Mouse (Mus musculus): ENCODE results near the gene Mcm7. TPM values are rescaled to one million over a fixed set of nuclear protein-coding genes. Genes with fewer than 3 reads are reported as not detected.

Gene Mcm7
- polyA plus RNA-seq, 1 experiment from 2014 or later = 83.3 TPM

DNA sequence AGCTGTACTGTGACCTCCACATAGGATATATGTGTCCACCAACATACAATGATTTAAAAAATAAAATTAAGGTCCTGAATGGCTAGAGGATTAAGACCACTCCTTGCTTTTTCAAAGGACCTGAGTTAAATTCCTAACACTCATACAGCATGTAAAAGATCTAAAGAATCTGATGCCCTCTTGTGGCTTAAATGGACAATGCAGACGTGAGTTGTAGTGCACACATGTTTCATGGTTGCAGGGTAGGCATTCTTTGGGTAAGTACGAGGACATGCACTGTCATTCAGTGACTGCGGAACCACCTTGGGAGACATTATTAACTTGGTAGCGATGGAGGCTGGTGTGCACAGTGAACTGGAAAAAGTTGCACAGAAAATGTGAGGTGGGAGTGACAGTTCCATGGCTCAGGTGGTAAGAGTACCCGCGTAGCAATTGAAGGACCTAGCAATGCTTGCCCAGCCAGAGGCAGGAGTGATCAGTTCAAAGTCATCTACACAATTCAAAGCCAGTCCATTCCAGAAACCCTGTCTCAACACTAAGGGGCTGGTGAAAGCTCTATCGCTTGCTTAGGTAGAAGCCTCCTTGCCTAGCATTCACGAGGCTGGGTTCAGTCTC is 34.2 kb downstream of the Mcm7 start:
- Histone ChIP-seq H3K36me3 (replicated peaks; ENCODE audit: insufficient read depth, low read length) (peaks cover 15% of the 10 kb centered on the region), H3K4me3 (ENCODE audit: low read depth, low read length) (no peak overlapping the region), H3K4me2 (ENCODE audit: low read depth, low read length) (no peak overlapping the region), H3K27me3 (ENCODE audit: insufficient read depth, low read length) (no peaks in the 10 kb centered on the region), H3K9me3 (ENCODE audit: low read length) (no peaks in the 10 kb centered on the region), H3K27ac (ENCODE audit: low read depth) (no peak overlapping the region), H3K4me1 (ENCODE audit: insufficient read depth) (peaks cover 4% of the 10 kb centered on the region; the same call in 1 of the 2 replicates), H3K9ac (replicated peaks) (no peak overlapping the region)
- peak; percentile 43 for DNase-seq
- WGBS (ENCODE audit: insufficient replicate concordance) = 50% methylated on average over 8 of the region's 8 CpGs
- ATAC-seq = peak; percentile 79
- peak; percentile 85 for TF ChIP-seq CTCF (IDR thresholded peaks at IDR 0.05; ENCODE audit: low read depth)
- TF ChIP-seq EP300 (IDR thresholded peaks at IDR 0.05; ENCODE audit: low read depth) = no peak

DNA sequence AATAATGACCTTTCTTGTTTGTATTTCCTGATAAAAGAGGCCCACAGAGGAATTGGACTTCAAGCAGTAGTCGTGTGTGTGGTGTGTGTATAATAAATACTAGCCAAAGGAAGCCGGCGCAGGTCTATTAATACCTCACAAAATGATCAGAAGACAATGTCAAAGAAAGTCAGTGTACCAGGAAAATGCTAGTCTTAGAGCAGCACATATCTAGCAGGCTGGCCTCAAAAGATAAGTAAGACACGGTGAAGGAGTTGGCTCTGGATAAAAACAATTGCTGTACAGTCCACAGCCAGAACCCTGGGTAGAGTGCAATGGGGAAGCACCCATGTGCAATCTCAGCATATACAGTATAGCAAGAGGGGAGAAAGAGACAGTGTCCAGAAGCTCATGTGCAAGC is 35.0 kb downstream of the Mcm7 start:
- H3K27me3 ChIP-seq (ENCODE audit: insufficient read depth, low read length) = no peaks in the 10 kb centered on the region
- TF ChIP-seq CTCF (IDR thresholded peaks at IDR 0.05; ENCODE audit: low read depth) (no peak), EP300 (IDR thresholded peaks at IDR 0.05; ENCODE audit: low read depth) (no peak)
- DNase-seq (no peak), ATAC-seq (peak; percentile 75)
- H3K27ac ChIP-seq (ENCODE audit: low read depth) = no peak overlapping the region
- no peak overlapping the region for H3K4me2 ChIP-seq (ENCODE audit: low read depth, low read length)
- H3K4me1 ChIP-seq (ENCODE audit: insufficient read depth) = peaks cover 4% of the 10 kb centered on the region; the same call in 1 of the 2 replicates
- no peaks in the 10 kb centered on the region for H3K9me3 ChIP-seq (ENCODE audit: low read length)
- no peak overlapping the region for H3K9ac ChIP-seq (replicated peaks)
- peaks cover 23% of the 10 kb centered on the region for H3K36me3 ChIP-seq (replicated peaks; ENCODE audit: insufficient read depth, low read length)
- H3K4me3 ChIP-seq (ENCODE audit: low read depth, low read length) = no peak overlapping the region
- 32% methylated on average over 4 of the region's 4 CpGs for WGBS (ENCODE audit: insufficient replicate concordance)

DNA sequence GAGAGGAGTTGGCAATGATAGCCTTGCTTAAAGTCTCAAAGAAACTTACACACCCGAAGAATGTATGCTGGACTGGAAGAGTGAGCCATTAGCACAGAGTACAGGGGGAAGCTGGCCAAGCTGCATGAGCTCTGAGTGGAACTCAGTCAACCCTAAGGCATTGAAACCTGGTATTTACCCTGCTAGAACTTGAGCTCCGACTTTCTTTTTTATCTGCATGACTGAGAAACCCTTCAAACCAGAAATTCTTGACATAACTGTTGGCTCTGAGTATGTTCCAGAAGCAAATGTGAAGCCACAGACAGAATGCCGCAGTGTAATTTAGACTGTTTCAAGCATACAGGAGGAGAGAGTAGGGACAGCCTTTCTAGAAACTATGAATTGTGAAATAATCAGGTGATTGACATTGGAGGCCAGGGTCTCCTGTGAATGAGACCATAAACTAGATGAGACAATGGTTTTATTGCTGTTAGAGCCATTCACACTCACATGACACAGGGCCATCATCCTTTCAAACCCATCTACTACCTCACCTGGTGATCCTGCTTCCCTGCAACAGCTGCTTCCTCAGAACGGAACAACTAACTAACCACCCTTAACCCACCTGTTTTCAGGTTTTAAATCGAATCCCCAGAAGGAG is 39.7 kb downstream of the Mcm7 start:
- Histone ChIP-seq H3K36me3 (replicated peaks; ENCODE audit: insufficient read depth, low read length) (peaks cover 41% of the 10 kb centered on the region), H3K4me3 (ENCODE audit: low read depth, low read length) (no peak overlapping the region), H3K27me3 (ENCODE audit: insufficient read depth, low read length) (no peaks in the 10 kb centered on the region), H3K9me3 (ENCODE audit: low read length) (no peaks in the 10 kb centered on the region), H3K27ac (ENCODE audit: low read depth) (no peak overlapping the region), H3K9ac (replicated peaks) (no peak overlapping the region), H3K4me2 (ENCODE audit: low read depth, low read length) (no peak overlapping the region), H3K4me1 (ENCODE audit: insufficient read depth) (peaks cover 4% of the 10 kb centered on the region; the same call in 1 of the 2 replicates)
- no peak for TF ChIP-seq EP300 (IDR thresholded peaks at IDR 0.05; ENCODE audit: low read depth)
- no peak for TF ChIP-seq CTCF (IDR thresholded peaks at IDR 0.05; ENCODE audit: low read depth)
- DNase-seq (no peak), ATAC-seq (no peak)
- 86% methylated on average over 5 of the region's 5 CpGs for WGBS (ENCODE audit: insufficient replicate concordance)

DNA sequence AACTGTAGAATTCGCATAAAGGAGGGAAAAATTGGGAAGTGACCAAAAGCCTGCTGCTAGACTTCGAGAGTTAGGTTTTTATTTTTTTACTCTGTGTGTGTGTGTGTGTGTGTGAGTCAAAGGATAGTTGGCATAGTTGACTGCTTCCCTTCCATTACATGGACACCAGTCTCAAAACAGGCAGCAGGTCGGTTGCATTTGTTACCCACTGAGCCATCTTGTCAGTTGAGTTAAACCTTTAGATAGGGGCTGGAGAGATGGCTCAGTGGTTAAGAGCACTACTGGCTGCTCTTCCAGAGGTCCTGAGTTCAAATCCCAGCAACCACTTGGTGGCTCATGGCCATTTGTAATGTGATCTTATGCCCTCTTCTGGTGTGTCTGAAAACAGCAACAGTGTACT is 54.2 kb downstream of the Mcm7 start:
- WGBS (ENCODE audit: insufficient replicate concordance) = 60% methylated on average over 3 of the region's 3 CpGs
- Histone ChIP-seq H3K4me1 (ENCODE audit: insufficient read depth) (peaks cover 18% of the 10 kb centered on the region), H3K9me3 (ENCODE audit: low read length) (no peaks in the 10 kb centered on the region), H3K9ac (replicated peaks) (peak overlapping the region; percentile 79), H3K27ac (ENCODE audit: low read depth) (peak overlapping the region; percentile 92; the same call in 1 of the 2 replicates), H3K4me3 (ENCODE audit: low read depth, low read length) (peak overlapping the region; percentile 72), H3K4me2 (ENCODE audit: low read depth, low read length) (peak overlapping the region; percentile 67), H3K27me3 (ENCODE audit: insufficient read depth, low read length) (no peaks in the 10 kb centered on the region), H3K36me3 (replicated peaks; ENCODE audit: insufficient read depth, low read length) (peaks cover 6% of the 10 kb centered on the region)
- no peak for DNase-seq
- no peak for TF ChIP-seq CTCF (IDR thresholded peaks at IDR 0.05; ENCODE audit: low read depth)
- no peak for TF ChIP-seq EP300 (IDR thresholded peaks at IDR 0.05; ENCODE audit: low read depth)
- no peak for ATAC-seq

DNA sequence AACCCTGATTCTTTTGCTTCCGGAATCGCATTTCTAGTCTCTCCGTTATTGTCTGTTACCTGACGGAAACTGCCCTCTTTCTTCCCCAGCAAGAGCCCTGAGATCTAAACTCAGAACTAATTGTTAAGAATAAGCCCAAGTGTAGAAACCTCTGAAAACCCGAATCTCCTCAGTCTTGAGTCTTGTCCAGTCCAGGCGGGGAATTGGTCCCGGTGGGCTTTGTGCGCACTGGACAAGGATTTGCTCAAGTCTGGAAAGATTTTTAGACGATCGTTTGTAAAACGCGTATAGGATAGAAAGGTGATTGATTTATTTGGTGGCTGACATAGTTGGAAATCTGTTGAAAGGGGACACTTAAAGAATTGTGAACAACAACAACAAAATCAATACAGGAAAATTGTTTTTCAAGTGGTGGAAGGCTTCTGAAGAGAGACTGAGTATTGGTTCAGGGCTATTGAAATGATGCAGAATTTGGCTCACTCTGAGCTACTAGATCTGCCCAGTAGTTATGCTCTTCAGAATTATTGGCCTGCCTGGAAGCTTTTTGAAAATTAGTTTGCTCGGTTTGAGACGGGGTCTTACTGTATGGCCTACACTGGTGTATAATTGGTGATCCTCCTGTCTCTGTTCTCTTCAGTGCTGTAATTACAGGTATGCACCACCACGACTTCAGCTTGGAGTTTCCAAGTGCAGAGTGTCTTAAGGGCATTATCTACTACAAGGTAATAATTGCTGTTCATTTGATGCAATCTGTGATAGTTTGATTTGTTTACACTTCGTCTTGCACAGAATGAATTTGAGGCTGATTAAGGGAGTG is 54.8 kb downstream of the Mcm7 start:
- H3K9me3 ChIP-seq (ENCODE audit: low read length) = no peaks in the 10 kb centered on the region
- ATAC-seq = no peak; the same call in 1 of the 2 replicates

More for the DNA sequence above, 54.8 kb downstream of the Mcm7 start:
- Histone ChIP-seq H3K27ac (ENCODE audit: low read depth) (peak overlapping the region; percentile 92), H3K4me1 (ENCODE audit: insufficient read depth) (peaks cover 18% of the 10 kb centered on the region), H3K4me2 (ENCODE audit: low read depth, low read length) (peak overlapping the region; percentile 67), H3K4me3 (ENCODE audit: low read depth, low read length) (peak overlapping the region; percentile 72), H3K36me3 (replicated peaks; ENCODE audit: insufficient read depth, low read length) (peaks cover 5% of the 10 kb centered on the region; the same call in 1 of the 2 replicates), H3K9ac (replicated peaks) (peak overlapping the region; percentile 79), H3K27me3 (ENCODE audit: insufficient read depth, low read length) (no peaks in the 10 kb centered on the region)
- TF ChIP-seq EP300 (IDR thresholded peaks at IDR 0.05; ENCODE audit: low read depth) (no peak), CTCF (IDR thresholded peaks at IDR 0.05; ENCODE audit: low read depth) (no peak)
- 6% methylated on average over 16 of the region's 16 CpGs for WGBS (ENCODE audit: insufficient replicate concordance)
- DNase-seq = no peak

Measured in liver, postnatal 0 days (tissue).